Mouse (Mus musculus) stomach, embryonic 16.5 days (tissue): ENCODE data around the gene Tarsl2. TPM values are rescaled to one million over a fixed set of nuclear protein-coding genes. Genes with fewer than 3 reads are reported as not detected.

Experiments used
- ATAC-seq: fragments of 200-750 bp; cut with Nextera tagmentation; 2 replicates; pipeline ENCODE4 v1.8.0; 2017; ENCODE audit warnings: moderate number of reproducible peaks, moderate TSS enrichment; ENCODE audit not compliant: insufficient read depth, low FRiP score
- H3K27ac ChIP-seq: fragments of 300-500 bp; sonication (generic); 2 replicates; pipeline ENCODE4 v1.5.1; 2014; ENCODE audit warnings: low read length
- H3K27me3 ChIP-seq: fragments of 300-500 bp; sonication (generic); 2 replicates; pipeline ENCODE4 v1.6.1; 2014; ENCODE audit warnings: low read length, control low read depth, mixed read lengths; ENCODE audit not compliant: control insufficient read depth, insufficient read depth
- H3K36me3 ChIP-seq: fragments of 300-500 bp; sonication (generic); 2 replicates; pipeline ENCODE4 v1.6.1; 2014; ENCODE audit warnings: low read length; ENCODE audit not compliant: control insufficient read depth, insufficient read depth
- H3K4me1 ChIP-seq: fragments of 300-500 bp; sonication (generic); 2 replicates; pipeline ENCODE4 v1.6.1; 2014; ENCODE audit warnings: low read length, control low read depth, mixed read lengths; ENCODE audit not compliant: control insufficient read depth, insufficient read depth
- H3K4me2 ChIP-seq: fragments of 300-500 bp; sonication (generic); 2 replicates; pipeline ENCODE4 v1.6.1; 2014; ENCODE audit warnings: low read depth, low read length, mixed read lengths
- H3K4me3 ChIP-seq: fragments of 300-500 bp; sonication (generic); replicated peaks from 2 replicates; pipeline ENCODE4 v1.5.1; 2014; ENCODE audit warnings: mild to moderate bottlenecking, low read length
- H3K9ac ChIP-seq: fragments of 300-500 bp; sonication (generic); 2 replicates; pipeline ENCODE4 v1.6.1; 2014; ENCODE audit warnings: low read length
- H3K9me3 ChIP-seq: fragments of 300-500 bp; sonication (generic); replicated peaks from 2 replicates; pipeline ENCODE4 v1.6.1; 2016; ENCODE audit warnings: low read length, control low read depth; ENCODE audit not compliant: control insufficient read depth
- WGBS: fragments of 180-500 bp; shearing (Covaris S2); extraction: QIAGEN DNeasy Blood & Tissue Kit; methylation state at CpG from one replicate; pipeline ENCODE4 v1.1.7; 2014; 5-methylcytosine and 5-hydroxymethylcytosine counted together
- polyA plus RNA-seq: library from polyadenylated mRNA; unstranded; fragments of >200 nt; fragmentation: Nextera tagmentation; extraction: Ambion mirVana; gene quantifications from 2 replicates; pipeline ENCODE4 v1.2.1, GENCODE M21; 2015

The Tarsl2 gene
- 6.5 and 9.0 TPM in 2 replicates for polyA plus RNA-seq

GRCm38 (mm10) chr7:65644643-65645351 is at the start of gene Tarsl2:
TSS of gene Tarsl2 (plus strand) at chr7:65644898.
- Histone ChIP-seq H3K27ac (peak within 1 kb of the TSS; percentile 72), H3K27me3 (0 out of 2 replicates have a peak, but pooled peaks cover 6% of the 10 kb centered on the region), H3K4me2 (peak within 1 kb of the TSS; percentile 87), H3K9ac (peak within 1 kb of the TSS; percentile 85), H3K36me3 (0 out of 2 replicates have a peak, but pooled peaks cover 9% of the 10 kb centered on the region), H3K4me3 (peak within 1 kb of the TSS; percentile 70), H3K4me1 (peaks cover 7% of the 10 kb centered on the region; the same call in 1 of the 2 replicates), H3K9me3 (no peaks in the 10 kb centered on the region)
- ATAC-seq = peak; percentile 96
- WGBS = under 1% methylated on average over 64 of the region's 64 CpGs

GRCm38 (mm10) chr7:65606124-65606523 is 38.6 kb upstream of the Tarsl2 start:
- no peak overlapping the region for H3K4me2 ChIP-seq
- H3K4me3 ChIP-seq = no peak overlapping the region
- WGBS = 73% methylated on average over 3 of the region's 3 CpGs
- H3K36me3 ChIP-seq = no peaks in the 10 kb centered on the region
- no peaks in the 10 kb centered on the region for H3K27me3 ChIP-seq
- H3K27ac ChIP-seq = no peak overlapping the region
- no peaks in the 10 kb centered on the region for H3K9me3 ChIP-seq
- H3K4me1 ChIP-seq = no peaks in the 10 kb centered on the region
- no peak for ATAC-seq
- no peak overlapping the region for H3K9ac ChIP-seq

GRCm38 (mm10) chr7:65607003-65607402 is 37.7 kb upstream of the Tarsl2 start:
- 80% methylated on average over 5 of the region's 5 CpGs for WGBS
- no peak for ATAC-seq
- Histone ChIP-seq H3K9me3 (no peaks in the 10 kb centered on the region), H3K27me3 (no peaks in the 10 kb centered on the region), H3K4me2 (no peak overlapping the region), H3K36me3 (no peaks in the 10 kb centered on the region), H3K27ac (no peak overlapping the region), H3K4me1 (no peaks in the 10 kb centered on the region), H3K4me3 (no peak overlapping the region), H3K9ac (no peak overlapping the region)

GRCm38 (mm10) chr7:65610171-65610570 is 34.5 kb upstream of the Tarsl2 start:
- H3K36me3 ChIP-seq = no peaks in the 10 kb centered on the region
- H3K9ac ChIP-seq = no peak overlapping the region
- H3K9me3 ChIP-seq = no peaks in the 10 kb centered on the region
- H3K27ac ChIP-seq = no peak overlapping the region
- H3K27me3 ChIP-seq = no peaks in the 10 kb centered on the region
- WGBS = 75% methylated on average over 5 of the region's 5 CpGs
- no peak overlapping the region for H3K4me3 ChIP-seq
- no peak overlapping the region for H3K4me2 ChIP-seq
- no peak for ATAC-seq
- no peaks in the 10 kb centered on the region for H3K4me1 ChIP-seq

GRCm38 (mm10) chr7:65610673-65611072 is 34.0 kb upstream of the Tarsl2 start:
- Histone ChIP-seq H3K4me3 (no peak overlapping the region), H3K4me1 (no peaks in the 10 kb centered on the region), H3K9ac (no peak overlapping the region), H3K36me3 (no peaks in the 10 kb centered on the region), H3K27ac (no peak overlapping the region), H3K9me3 (no peaks in the 10 kb centered on the region), H3K4me2 (no peak overlapping the region), H3K27me3 (no peaks in the 10 kb centered on the region)
- WGBS = 59% methylated on average over 8 of the region's 8 CpGs
- ATAC-seq = no peak

GRCm38 (mm10) chr7:65611298-65611697 is 33.4 kb upstream of the Tarsl2 start:
- Histone ChIP-seq H3K9me3 (no peaks in the 10 kb centered on the region), H3K36me3 (no peaks in the 10 kb centered on the region), H3K4me2 (no peak overlapping the region), H3K9ac (no peak overlapping the region), H3K4me1 (no peaks in the 10 kb centered on the region), H3K4me3 (no peak overlapping the region), H3K27ac (no peak overlapping the region), H3K27me3 (no peaks in the 10 kb centered on the region)
- no peak for ATAC-seq
- 48% methylated on average over 3 of the region's 3 CpGs for WGBS

GRCm38 (mm10) chr7:65613723-65614122 is 31.0 kb upstream of the Tarsl2 start:
- ATAC-seq = no peak

GRCm38 (mm10) chr7:65618751-65619150 is 25.9 kb upstream of the Tarsl2 start:
- no peak overlapping the region for H3K4me3 ChIP-seq
- H3K9me3 ChIP-seq = no peaks in the 10 kb centered on the region
- H3K4me2 ChIP-seq = no peak overlapping the region
- no peak overlapping the region for H3K27ac ChIP-seq
- H3K9ac ChIP-seq = no peak overlapping the region
- H3K4me1 ChIP-seq = no peaks in the 10 kb centered on the region
- no peak for ATAC-seq
- 57% methylated on average over 1 of the region's 1 CpGs for WGBS
- H3K36me3 ChIP-seq = no peaks in the 10 kb centered on the region
- no peaks in the 10 kb centered on the region for H3K27me3 ChIP-seq

More at GRCm38 (mm10) chr7:65613723-65614122, 31.0 kb upstream of the Tarsl2 start:
- Histone ChIP-seq H3K9me3 (no peaks in the 10 kb centered on the region), H3K4me1 (no peaks in the 10 kb centered on the region), H3K36me3 (no peaks in the 10 kb centered on the region), H3K4me2 (no peak overlapping the region), H3K27ac (no peak overlapping the region), H3K27me3 (no peaks in the 10 kb centered on the region), H3K9ac (no peak overlapping the region), H3K4me3 (no peak overlapping the region)
- WGBS = 60% methylated on average over 5 of the region's 5 CpGs

- H3K4me3 ChIP-seq = no peak overlapping the region
- no peaks in the 10 kb centered on the region for H3K9me3 ChIP-seq
- H3K27me3 ChIP-seq = no peaks in the 10 kb centered on the region
- H3K4me2 ChIP-seq = no peak overlapping the region
- ATAC-seq = no peak
- no peak overlapping the region for H3K27ac ChIP-seq
- 74% methylated on average over 7 of the region's 7 CpGs for WGBS
- H3K9ac ChIP-seq = no peak overlapping the region
- no peaks in the 10 kb centered on the region for H3K4me1 ChIP-seq
- H3K36me3 ChIP-seq = no peaks in the 10 kb centered on the region
Observed at GRCm38 (mm10) chr7:65620746-65621145, 24.0 kb upstream of the Tarsl2 start.
